Mouse (Mus musculus) stomach, embryonic 15.5 days (tissue): ENCODE measurements around the gene Dlx5. TPM values are rescaled to one million over a fixed set of nuclear protein-coding genes. Genes with fewer than 3 reads are reported as not detected.
A peak's percentile ranks its signal among the peaks of the same experiment; 100 is the strongest.

Experiments
- ATAC-seq: fragments of 200-750 bp; cut with Nextera tagmentation; 2 replicates; pipeline ENCODE4 v1.8.0; 2017; ENCODE audit warnings: low read depth, moderate number of reproducible peaks, moderate TSS enrichment; ENCODE audit not compliant: insufficient read depth, low FRiP score
- H3K27ac ChIP-seq: fragments of 300-500 bp; sonication (generic); 2 replicates; pipeline ENCODE4 v1.5.1; 2015; ENCODE audit warnings: mild to moderate bottlenecking, inconsistent platforms
- H3K27me3 ChIP-seq: fragments of 300-500 bp; sonication (generic); replicated peaks from 2 replicates; pipeline ENCODE4 v1.6.1; 2015; ENCODE audit warnings: inconsistent platforms
- H3K36me3 ChIP-seq: fragments of 300-500 bp; sonication (generic); 2 replicates; pipeline ENCODE4 v1.6.1; 2015; ENCODE audit warnings: inconsistent platforms
- H3K4me1 ChIP-seq: fragments of 300-500 bp; sonication (generic); 2 replicates; pipeline ENCODE4 v1.6.1; 2015; ENCODE audit warnings: inconsistent platforms
- H3K4me2 ChIP-seq: fragments of 300-500 bp; sonication (generic); 2 replicates; pipeline ENCODE4 v1.6.1; 2015; ENCODE audit warnings: mild to moderate bottlenecking, inconsistent platforms
- H3K4me3 ChIP-seq: fragments of 300-500 bp; sonication (generic); replicated peaks from 2 replicates; pipeline ENCODE4 v1.5.1; 2015; ENCODE audit warnings: inconsistent platforms
- H3K9ac ChIP-seq: fragments of 300-500 bp; sonication (generic); 2 replicates; pipeline ENCODE4 v1.6.1; 2015; ENCODE audit warnings: inconsistent platforms
- H3K9me3 ChIP-seq: fragments of 300-500 bp; sonication (generic); 2 replicates; pipeline ENCODE4 v1.6.1; 2016; ENCODE audit warnings: inconsistent platforms
- WGBS: fragments of 180-500 bp; shearing (Covaris S2); methylation state at CpG from one replicate; pipeline ENCODE4 v1.1.7; 2015; 5-methylcytosine and 5-hydroxymethylcytosine counted together
- polyA plus RNA-seq: library from polyadenylated mRNA; unstranded; fragments of >200 nt; fragmentation: Nextera tagmentation; extraction: Ambion mirVana; gene quantifications from 2 replicates; pipeline ENCODE4 v1.2.1, GENCODE M21; 2015

Dlx5 gene
- polyA plus RNA-seq, 1 experiment from 2014 or later: 3.4 TPM

DNA sequence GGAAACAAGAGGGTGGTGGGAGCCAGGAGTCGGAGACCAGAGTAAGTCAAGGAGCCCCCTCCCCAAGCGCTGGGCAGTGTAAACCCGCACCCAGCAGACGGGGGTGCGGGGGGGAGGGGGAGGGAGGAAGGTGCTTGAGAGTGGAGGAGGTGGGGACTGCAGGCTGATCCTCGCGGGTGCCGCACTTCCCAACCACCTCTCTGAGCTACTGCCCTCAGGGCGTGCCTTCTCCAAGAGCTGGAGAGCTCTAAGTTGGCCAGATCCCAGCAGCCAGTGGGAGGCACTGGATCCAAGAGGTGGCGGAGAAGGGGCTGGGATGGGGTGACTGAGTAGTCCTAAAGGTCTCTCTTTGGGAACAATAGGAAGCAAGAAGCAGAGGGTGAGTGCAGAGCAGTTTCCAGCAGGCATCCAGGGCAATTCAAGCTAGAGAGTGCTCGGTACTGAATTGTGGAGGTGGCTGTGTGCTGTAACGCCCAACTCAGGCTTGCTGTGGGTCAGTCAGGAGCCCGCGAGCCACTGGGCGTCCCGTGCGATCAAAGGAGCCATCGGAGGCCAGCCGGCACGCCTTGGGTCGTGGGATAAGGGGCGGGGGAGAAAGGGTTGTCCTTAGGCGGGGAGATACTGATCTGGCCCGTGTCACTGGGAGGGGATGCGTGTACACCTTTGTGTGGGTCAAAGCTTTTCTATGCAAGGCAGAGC is 7.7 kb downstream of the Dlx5 start:
- ATAC-seq: no peak; the same call in 1 of the 2 replicates
- Histone ChIP-seq H3K4me1 (0 out of 2 replicates have a peak, but pooled peaks cover under 1% of the 10 kb centered on the region), H3K36me3 (no peaks in the 10 kb centered on the region), H3K4me2 (no peak overlapping the region), H3K27me3 (peaks cover 95% of the 10 kb centered on the region), H3K9ac (no peak overlapping the region), H3K4me3 (no peak overlapping the region), H3K9me3 (no peaks in the 10 kb centered on the region), H3K27ac (no peak overlapping the region)
- WGBS: 1% methylated on average over 25 of the region's 25 CpGs

DNA sequence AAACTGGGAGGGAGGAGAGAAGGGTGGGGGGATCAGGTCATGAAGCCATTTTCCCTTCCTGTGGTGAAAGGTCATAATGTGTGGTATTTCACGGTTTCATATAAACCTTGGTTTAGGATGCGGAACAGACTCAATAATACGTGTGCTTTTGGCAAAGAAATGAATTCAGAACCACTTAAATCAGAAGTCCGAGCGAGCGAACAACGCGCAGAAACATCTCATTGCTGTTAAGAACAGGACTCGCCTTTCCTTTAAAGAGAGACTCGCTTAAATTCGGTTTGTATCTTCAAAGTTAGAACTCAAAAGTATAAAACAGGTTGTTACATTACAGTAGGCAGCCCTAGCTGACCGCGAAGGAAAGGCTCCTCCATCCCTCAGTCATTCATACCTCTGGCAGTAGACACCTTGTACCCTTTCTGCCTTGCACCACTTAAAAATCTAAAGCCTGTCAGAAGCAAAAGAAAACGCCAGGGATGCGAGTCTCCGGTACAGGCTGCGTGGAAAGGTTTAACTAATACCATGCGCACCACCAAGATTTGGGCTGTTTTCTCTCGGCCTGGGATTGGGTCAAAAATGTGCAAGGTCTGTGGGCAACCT is 8.3 kb downstream of the Dlx5 start:
- no peaks in the 10 kb centered on the region for H3K9me3 ChIP-seq
- no peak overlapping the region for H3K27ac ChIP-seq
- H3K27me3 ChIP-seq: peaks cover 93% of the 10 kb centered on the region
- no peaks in the 10 kb centered on the region for H3K4me1 ChIP-seq
- no peaks in the 10 kb centered on the region for H3K36me3 ChIP-seq
- ATAC-seq: no peak
- 2% methylated on average over 19 of the region's 19 CpGs for WGBS
- no peak overlapping the region for H3K4me3 ChIP-seq
- H3K9ac ChIP-seq: no peak overlapping the region
- no peak overlapping the region for H3K4me2 ChIP-seq

- H3K9ac ChIP-seq: no peak overlapping the region
- H3K9me3 ChIP-seq: no peaks in the 10 kb centered on the region
- no peaks in the 10 kb centered on the region for H3K36me3 ChIP-seq
- H3K27me3 ChIP-seq: peaks cover 89% of the 10 kb centered on the region
- H3K4me3 ChIP-seq: no peak overlapping the region
- H3K27ac ChIP-seq: no peak overlapping the region
- 2% methylated on average over 5 of the region's 5 CpGs for WGBS
- no peaks in the 10 kb centered on the region for H3K4me1 ChIP-seq
- no peak for ATAC-seq
- no peak overlapping the region for H3K4me2 ChIP-seq
Measured at GRCm38 (mm10) chr6:6872873-6873272, 9.0 kb downstream of the Dlx5 start.

DNA sequence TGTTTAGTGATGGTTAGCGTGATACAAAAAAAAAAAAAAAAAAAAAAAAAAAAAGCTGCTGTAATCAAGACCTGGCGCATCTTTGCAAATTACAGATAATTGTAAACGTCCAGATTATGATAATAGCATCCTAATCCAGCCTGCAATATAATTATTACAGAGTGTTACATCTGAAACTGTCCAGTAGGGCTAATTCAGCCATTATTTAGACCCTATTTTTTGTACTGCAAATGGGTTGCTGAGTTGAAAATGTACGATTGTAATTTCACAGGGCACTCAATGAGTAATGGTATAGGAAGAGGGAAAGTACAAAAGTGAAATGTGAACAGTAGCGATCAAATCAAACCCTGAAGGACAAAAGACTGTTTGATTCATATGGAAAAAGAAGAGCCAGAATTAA is 10.2 kb downstream of the Dlx5 start:
- H3K27me3 ChIP-seq: peaks cover 83% of the 10 kb centered on the region
- WGBS: 4% methylated on average over 5 of the region's 5 CpGs

GRCm38 (mm10) chr6:6870876-6871420 is 10.9 kb downstream of the Dlx5 start:
- Histone ChIP-seq H3K4me2 (no peak overlapping the region), H3K9ac (no peak overlapping the region), H3K36me3 (no peaks in the 10 kb centered on the region), H3K9me3 (no peaks in the 10 kb centered on the region), H3K27ac (no peak overlapping the region), H3K4me3 (no peak overlapping the region), H3K27me3 (peaks cover 82% of the 10 kb centered on the region), H3K4me1 (no peaks in the 10 kb centered on the region)
- WGBS: 2% methylated on average over 7 of the region's 7 CpGs
- ATAC-seq: no peak

More for the DNA sequence above, 10.2 kb downstream of the Dlx5 start:
- H3K9me3 ChIP-seq: no peaks in the 10 kb centered on the region
- ATAC-seq: no peak
- no peaks in the 10 kb centered on the region for H3K4me1 ChIP-seq
- no peaks in the 10 kb centered on the region for H3K36me3 ChIP-seq
- H3K4me3 ChIP-seq: no peak overlapping the region
- no peak overlapping the region for H3K4me2 ChIP-seq
- no peak overlapping the region for H3K9ac ChIP-seq
- no peak overlapping the region for H3K27ac ChIP-seq

GRCm38 (mm10) chr6:6869961-6870800 is 11.7 kb downstream of the Dlx5 start:
- Histone ChIP-seq H3K4me1 (no peaks in the 10 kb centered on the region), H3K4me3 (no peak overlapping the region), H3K4me2 (no peak overlapping the region), H3K9ac (no peak overlapping the region), H3K27ac (no peak overlapping the region), H3K27me3 (peaks cover 82% of the 10 kb centered on the region), H3K9me3 (no peaks in the 10 kb centered on the region), H3K36me3 (no peaks in the 10 kb centered on the region)
- WGBS: 1% methylated on average over 11 of the region's 11 CpGs
- no peak for ATAC-seq

DNA sequence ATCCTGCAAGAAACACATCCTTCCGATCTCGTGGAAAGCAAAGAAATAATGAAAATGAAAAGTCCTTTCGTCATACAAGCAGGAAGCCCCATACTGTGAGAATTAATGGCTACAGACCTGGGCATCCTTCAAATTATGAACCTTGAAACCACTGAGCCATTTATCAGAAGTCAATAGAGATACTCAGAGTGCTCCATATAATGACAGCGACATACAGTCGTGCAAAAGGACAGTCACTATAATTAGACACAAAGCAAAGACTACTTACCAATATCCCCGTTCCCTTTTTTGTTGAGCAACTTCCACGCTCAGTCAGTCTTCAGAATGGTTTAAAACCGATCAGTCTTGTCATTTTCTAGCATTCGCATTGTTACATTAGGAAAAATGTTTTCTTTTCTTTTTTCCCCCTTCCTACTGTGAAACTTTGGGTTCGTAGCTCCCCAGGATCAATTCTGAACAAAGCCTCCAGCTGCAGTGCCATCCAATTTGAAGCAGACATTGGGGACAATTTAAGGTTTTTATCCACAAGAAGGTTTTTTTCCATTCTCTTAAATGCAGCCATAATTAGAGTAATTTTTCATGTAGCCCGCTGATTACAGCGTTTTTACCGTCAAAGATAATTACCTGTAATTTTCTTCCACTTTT is 12.7 kb downstream of the Dlx5 start:
- no peak for ATAC-seq
- Histone ChIP-seq H3K4me2 (no peak overlapping the region), H3K9ac (no peak overlapping the region), H3K4me1 (no peaks in the 10 kb centered on the region), H3K4me3 (no peak overlapping the region), H3K27ac (no peak overlapping the region), H3K27me3 (peaks cover 80% of the 10 kb centered on the region), H3K9me3 (no peaks in the 10 kb centered on the region), H3K36me3 (no peaks in the 10 kb centered on the region)
- 7% methylated on average over 13 of the region's 13 CpGs for WGBS

DNA sequence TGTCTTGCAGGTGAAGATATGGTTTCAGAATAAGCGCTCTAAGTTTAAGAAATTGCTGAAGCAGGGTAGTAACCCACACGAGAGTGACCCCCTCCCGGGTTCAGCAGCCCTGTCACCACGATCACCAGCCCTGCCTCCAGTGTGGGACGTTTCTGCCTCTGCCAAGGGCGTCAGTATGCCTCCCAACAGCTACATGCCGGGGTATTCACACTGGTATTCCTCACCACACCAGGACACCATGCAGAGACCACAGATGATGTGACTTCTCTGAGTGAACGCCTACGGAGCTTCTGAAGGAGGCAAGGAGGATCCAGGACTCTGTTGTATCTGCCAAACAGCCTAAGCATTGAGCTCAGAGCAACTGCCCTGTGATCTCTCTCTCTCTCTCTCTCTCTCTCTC is 14.9 kb downstream of the Dlx5 start:
- H3K4me1 ChIP-seq: peaks cover 16% of the 10 kb centered on the region
- H3K4me2 ChIP-seq: no peak overlapping the region
- H3K9me3 ChIP-seq: no peaks in the 10 kb centered on the region
- no peak overlapping the region for H3K9ac ChIP-seq
- 6% methylated on average over 9 of the region's 9 CpGs for WGBS
- peaks cover 81% of the 10 kb centered on the region for H3K27me3 ChIP-seq
- H3K27ac ChIP-seq: no peak overlapping the region
- H3K4me3 ChIP-seq: no peak overlapping the region
- H3K36me3 ChIP-seq: no peaks in the 10 kb centered on the region
- ATAC-seq: no peak

GRCm38 (mm10) chr6:6864441-6865440 is 17.1 kb downstream of the Dlx5 start:
- H3K27me3 ChIP-seq: peaks cover 77% of the 10 kb centered on the region
- H3K36me3 ChIP-seq: no peaks in the 10 kb centered on the region
- H3K4me1 ChIP-seq: peaks cover 20% of the 10 kb centered on the region
- ATAC-seq: no peak
- H3K9me3 ChIP-seq: no peaks in the 10 kb centered on the region
- no peak overlapping the region for H3K9ac ChIP-seq
- WGBS: 5% methylated on average over 36 of the region's 36 CpGs
- H3K4me2 ChIP-seq: no peak overlapping the region
- no peak overlapping the region for H3K27ac ChIP-seq
- H3K4me3 ChIP-seq: peak overlapping the region; percentile 36; the same call in 1 of the 2 replicates

DNA sequence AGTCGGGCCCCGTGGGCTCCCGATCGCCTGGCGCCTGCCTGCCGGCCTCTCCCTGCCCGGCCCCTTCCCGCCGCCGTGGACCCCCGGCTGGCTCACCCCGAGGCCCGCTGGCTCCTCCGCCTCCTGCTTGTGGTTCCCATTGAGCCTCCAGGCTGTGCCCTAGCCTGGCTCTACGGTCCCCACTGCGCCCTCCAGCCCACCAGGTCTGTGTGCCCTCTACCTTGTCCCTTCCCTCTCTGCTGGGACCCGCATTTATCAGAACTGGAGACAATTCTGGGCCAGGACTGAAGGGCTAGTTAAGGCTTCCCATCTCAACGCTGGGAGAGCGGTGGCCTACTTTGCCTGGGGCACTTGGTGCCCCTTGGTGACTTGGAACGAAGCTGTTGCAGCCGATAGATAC is 17.9 kb downstream of the Dlx5 start:
- 1% methylated on average over 21 of the region's 21 CpGs for WGBS
- H3K36me3 ChIP-seq: no peaks in the 10 kb centered on the region
- H3K4me3 ChIP-seq: peak overlapping the region; percentile 36
- no peak overlapping the region for H3K9ac ChIP-seq
- ATAC-seq: no peak
- H3K27ac ChIP-seq: no peak overlapping the region
- peak overlapping the region; percentile 72 for H3K4me2 ChIP-seq
- no peaks in the 10 kb centered on the region for H3K9me3 ChIP-seq
- H3K27me3 ChIP-seq: peaks cover 79% of the 10 kb centered on the region
- peaks cover 20% of the 10 kb centered on the region for H3K4me1 ChIP-seq
